Mouse (Mus musculus): Measurements from ENCODE around the gene Mfsd13b.

DNA sequence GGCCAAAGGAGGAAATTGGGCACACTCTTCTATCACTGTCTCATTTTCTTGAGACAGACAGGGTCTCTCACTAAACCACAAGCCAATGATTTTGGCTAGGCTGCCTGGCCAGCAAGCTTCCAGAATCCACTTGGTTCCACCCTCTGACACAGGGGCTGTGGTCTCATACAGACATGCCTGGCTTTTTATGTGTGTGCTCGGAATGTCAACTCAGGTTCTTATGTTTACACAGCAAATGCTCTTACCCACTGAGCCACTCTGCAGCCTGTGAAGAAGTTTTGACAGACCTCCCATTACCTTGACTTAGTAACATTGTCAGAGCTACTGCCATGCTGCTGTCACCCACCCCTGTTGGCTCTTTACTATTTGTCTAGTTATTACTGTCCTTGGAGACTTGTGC, 59.7 kb downstream of the Mfsd13b start:
- no peak for TF ChIP-seq EP300 (IDR thresholded peaks at IDR 0.05; ENCODE audit: low read depth)
- TF ChIP-seq CTCF (IDR thresholded peaks at IDR 0.05; ENCODE audit: low read depth) = no peak

Measured in liver, embryonic 14.5 days (tissue).